Mouse (Mus musculus): ENCODE measurements around the gene Gm9857. TPM values are rescaled to one million over a fixed set of nuclear protein-coding genes. Genes with fewer than 3 reads are reported as not detected.

The Gm9857 gene
- total RNA-seq (2012; rRNA removed) (not detected in 2 replicates), polyA plus RNA-seq (2012; ENCODE audit: insufficient read depth in 1 of 2, insufficient read length in 2 of 2, low read depth in 1 of 2, low replicate concordance in 2 of 2, missing spikeins in 1 of 2) (not detected)

DNA sequence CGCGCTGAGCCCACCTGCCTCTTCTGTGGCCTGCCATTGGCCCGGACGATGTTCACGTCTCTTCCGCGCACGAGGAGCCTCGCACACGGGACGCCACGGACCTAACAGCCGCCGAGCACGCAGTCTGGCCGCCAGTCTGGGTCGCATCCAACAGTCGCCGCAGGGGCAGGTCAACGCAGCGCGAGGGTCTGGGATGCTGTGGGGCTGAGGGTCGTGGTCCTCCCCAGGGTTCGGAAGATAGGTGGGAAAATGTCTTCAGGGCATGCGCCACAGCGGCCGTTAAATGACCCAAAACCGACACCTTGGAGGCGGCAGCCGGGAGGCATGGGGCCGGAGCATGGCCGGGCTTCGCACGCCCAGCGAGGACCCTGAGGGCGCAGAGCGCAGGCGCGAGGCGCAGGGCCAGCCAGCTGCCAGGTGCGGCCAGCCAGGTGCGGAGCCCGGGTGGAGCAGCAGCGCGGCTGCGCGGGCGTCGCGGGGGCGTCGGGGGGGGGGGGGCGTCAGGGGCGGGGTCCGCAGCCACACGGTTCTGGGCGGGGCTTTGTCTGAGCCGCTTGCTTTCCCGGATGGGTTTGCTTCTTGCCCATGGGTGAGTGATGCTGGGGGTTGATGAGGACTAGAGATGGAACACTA lies at the start of gene Gm9857:
TSS of gene Gm9857 (minus strand) at position 445 of the 633 bp plus-strand sequence.
- no peaks in the 10 kb centered on the region for H3K36me3 ChIP-seq (ENCODE audit: control insufficient read depth in 1 of 2, insufficient read depth in 2 of 2, low read length in 2 of 2)
- DNase-seq (ENCODE audit: low read depth, low spot score), result no peak
- TF ChIP-seq USF1 (IDR thresholded peaks at IDR 0.05; ENCODE audit: low read depth, low read length) (no peak), UBTF (IDR thresholded peaks at IDR 0.05; ENCODE audit: borderline replicate concordance, insufficient read depth, low read depth, low read length) (no peak), CHD1 (IDR thresholded peaks at IDR 0.05; ENCODE audit: low read depth, low read length) (no peak), ELF1 (IDR thresholded peaks at IDR 0.05; ENCODE audit: low read depth, low read length) (no peak), MEF2A (IDR thresholded peaks at IDR 0.05; ENCODE audit: extremely low read depth, insufficient replicate concordance, low read depth, low read length, poor library complexity, severe bottlenecking) (no peak), JUND (IDR thresholded peaks at IDR 0.05; ENCODE audit: low read depth, low read length) (no peak), BHLHE40 (IDR thresholded peaks at IDR 0.05; ENCODE audit: borderline replicate concordance, low read depth, low read length) (no peak), ZNF384 (IDR thresholded peaks at IDR 0.05; ENCODE audit: low read depth, low read length) (no peak), USF2 (IDR thresholded peaks at IDR 0.05; ENCODE audit: borderline replicate concordance in 1 of 2, insufficient read depth in 1 of 2, low read depth in 1 of 2, low read length in 2 of 2) (no peak), NRF1 (IDR thresholded peaks at IDR 0.05; ENCODE audit: insufficient read depth, low read depth, low read length, poor library complexity, severe bottlenecking) (no peak), GATA1 (IDR thresholded peaks at IDR 0.05; ENCODE audit: low read depth, low read length) (no peak), SIN3A (IDR thresholded peaks at IDR 0.05; ENCODE audit: low read length) (no peak), E2F4 (IDR thresholded peaks at IDR 0.05; ENCODE audit: borderline replicate concordance, low read depth, low read length) (no peak), ZMIZ1 (IDR thresholded peaks at IDR 0.05; ENCODE audit: low read depth, low read length) (no peak)
- no peaks in the 10 kb centered on the region for H3K27me3 ChIP-seq (ENCODE audit: control insufficient read depth in 1 of 2, insufficient read depth in 2 of 2, low read length in 2 of 2)
- H3K9ac ChIP-seq (ENCODE audit: control insufficient read depth, low read depth, low read length, poor library complexity, severe bottlenecking), result no peak within 1 kb of the TSS
- no peaks in the 10 kb centered on the region for H3K4me1 ChIP-seq (ENCODE audit: control insufficient read depth in 1 of 2, insufficient read depth in 2 of 2, low read length in 2 of 2)
- no peak within 1 kb of the TSS for H3K27ac ChIP-seq (ENCODE audit: control insufficient read depth, low read depth, low read length)
- no peaks in the 10 kb centered on the region for H3K79me2 ChIP-seq (ENCODE audit: control insufficient read depth, insufficient read depth, low read length, poor library complexity)
- H3K9me3 ChIP-seq (replicated peaks; ENCODE audit: insufficient read depth, low read length), result no peaks in the 10 kb centered on the region
- no peak within 1 kb of the TSS for H3K4me3 ChIP-seq (ENCODE audit: control insufficient read depth in 1 of 2, insufficient read depth in 1 of 2, low read depth in 2 of 2, low read length in 2 of 2)

DNA sequence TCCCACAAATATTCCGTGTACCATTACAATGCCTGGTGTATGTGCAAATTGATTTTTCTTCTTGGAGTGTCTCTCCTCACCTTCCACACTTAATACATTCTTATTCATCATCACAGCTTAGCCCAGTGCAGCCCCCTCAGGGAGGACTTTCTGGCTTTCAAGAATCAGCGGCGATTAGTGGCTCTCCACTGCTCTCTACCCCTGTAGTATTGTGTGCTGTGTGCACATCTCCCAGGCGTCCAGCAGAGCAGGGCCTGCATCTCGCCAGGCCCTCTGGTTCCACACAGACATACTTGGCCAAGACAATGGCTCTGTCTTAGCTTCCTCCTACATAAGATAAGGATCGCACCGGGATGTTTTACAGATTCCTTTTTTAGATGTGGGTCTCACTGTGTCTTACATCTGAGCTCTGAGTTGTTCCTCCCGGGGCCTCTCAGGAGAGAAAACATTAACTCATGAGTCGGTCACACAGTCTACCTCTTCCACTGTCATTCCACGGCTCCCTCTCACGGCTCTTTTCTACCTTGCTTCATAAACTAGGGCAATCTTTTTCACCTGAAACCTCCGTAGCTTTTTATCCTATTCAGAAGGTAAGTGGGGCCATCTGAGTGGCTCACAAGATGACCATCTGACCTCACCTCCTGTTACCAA lies 46.9 kb upstream of the Gm9857 start:
- H3K27me3 ChIP-seq (ENCODE audit: control insufficient read depth in 1 of 2, insufficient read depth in 2 of 2, low read length in 2 of 2), result no peaks in the 10 kb centered on the region
- no peaks in the 10 kb centered on the region for H3K9me3 ChIP-seq (replicated peaks; ENCODE audit: insufficient read depth, low read length)
- peaks cover 0 to 14% of the 10 kb centered on the region in 2 experiments; a peak in 2 of 4 replicates for H3K36me3 ChIP-seq (ENCODE audit: control insufficient read depth in 1 of 2, insufficient read depth in 2 of 2, low read length in 2 of 2)
- H3K4me1 ChIP-seq (ENCODE audit: control insufficient read depth in 1 of 2, insufficient read depth in 2 of 2, low read length in 2 of 2), result peaks cover 7 to 8% of the 10 kb centered on the region in 2 experiments; a peak in 3 of 4 replicates
- TF ChIP-seq TCF12 (IDR thresholded peaks at IDR 0.05; ENCODE audit: low read depth, low read length) (no peak), NELFE (IDR thresholded peaks at IDR 0.05; ENCODE audit: low read depth, low read length) (no peak), USF1 (IDR thresholded peaks at IDR 0.05; ENCODE audit: low read depth, low read length) (no peak), E2F4 (IDR thresholded peaks at IDR 0.05; ENCODE audit: borderline replicate concordance, low read depth, low read length) (no peak), USF2 (IDR thresholded peaks at IDR 0.05; ENCODE audit: borderline replicate concordance in 1 of 2, insufficient read depth in 1 of 2, low read depth in 1 of 2, low read length in 2 of 2) (no peak), MYC (IDR thresholded peaks at IDR 0.05; ENCODE audit: low read depth, low read length) (no peak), CHD1 (IDR thresholded peaks at IDR 0.05; ENCODE audit: low read depth, low read length) (no peak), UBTF (IDR thresholded peaks at IDR 0.05; ENCODE audit: borderline replicate concordance, insufficient read depth, low read depth, low read length) (no peak), SIN3A (IDR thresholded peaks at IDR 0.05; ENCODE audit: low read length) (no peak), TBP (IDR thresholded peaks at IDR 0.05; ENCODE audit: low read depth, low read length) (no peak), TAL1 (IDR thresholded peaks at IDR 0.05; ENCODE audit: low read length) (no peak), HCFC1 (IDR thresholded peaks at IDR 0.05; ENCODE audit: low read depth, low read length) (no peak), ZKSCAN1 (IDR thresholded peaks at IDR 0.05; ENCODE audit: low read depth, low read length) (no peak), MEF2A (IDR thresholded peaks at IDR 0.05; ENCODE audit: extremely low read depth, insufficient replicate concordance, low read depth, low read length, poor library complexity, severe bottlenecking) (no peak)
- no peak overlapping the region for H3K9ac ChIP-seq (ENCODE audit: control insufficient read depth, low read depth, low read length, poor library complexity, severe bottlenecking)
- no peak overlapping the region for H3K4me3 ChIP-seq (ENCODE audit: control insufficient read depth in 1 of 2, insufficient read depth in 1 of 2, low read depth in 2 of 2, low read length in 2 of 2)
- DNase-seq (ENCODE audit: low read depth, low spot score), result no peak
- no peak overlapping the region for H3K27ac ChIP-seq (ENCODE audit: control insufficient read depth, low read depth, low read length)
- no peaks in the 10 kb centered on the region for H3K79me2 ChIP-seq (ENCODE audit: control insufficient read depth, insufficient read depth, low read length, poor library complexity)

Measured in MEL (cell line).